Mouse (Mus musculus): ENCODE measurements at regions not wholly inside any gene's neighbourhood (a gene's known extent, or its start where the extent isn't known, plus 50 kb on each side); places are given as distances from the start of the nearest gene placed in this dataset.

- ATAC-seq (replicated peaks; ENCODE audit: poor library complexity, severe bottlenecking) = peak; percentile 91
Observed at GRCm38 (mm10) chr16:92239812-92240211, 52.4 kb upstream of the Kcne2 start.

GRCm38 (mm10) chr16:92241989-92242644 is 50.1 kb upstream of the Kcne2 start:
- no peak for ATAC-seq (replicated peaks; ENCODE audit: poor library complexity, severe bottlenecking)
